Mouse (Mus musculus): ENCODE data around the gene Wdr61.

Gene Wdr61

GRCm38 (mm10) chr9:54682846-54683245 is 51.5 kb downstream of the Wdr61 start:
- no peak for DNase-seq (ENCODE audit: low read depth)

- no peak for DNase-seq (ENCODE audit: low read depth)
Observed at GRCm38 (mm10) chr9:54676531-54676986, 57.8 kb downstream of the Wdr61 start.

- no peak for DNase-seq (ENCODE audit: low read depth)
Observed at GRCm38 (mm10) chr9:54673887-54674286, 60.4 kb downstream of the Wdr61 start.

- DNase-seq (ENCODE audit: low read depth) = no peak
Observed at GRCm38 (mm10) chr9:54671962-54672361, 62.4 kb downstream of the Wdr61 start.

GRCm38 (mm10) chr9:54668455-54668854 is 65.9 kb downstream of the Wdr61 start:
- no peak for DNase-seq (ENCODE audit: low read depth)

GRCm38 (mm10) chr9:54666116-54666515 is 68.2 kb downstream of the Wdr61 start:
- no peak for DNase-seq (ENCODE audit: low read depth)
